Mouse (Mus musculus): ENCODE measurements around the gene Nfic. TPM values are rescaled to one million over a fixed set of nuclear protein-coding genes. Genes with fewer than 3 reads are reported as not detected.

The Nfic gene
- polyA plus RNA-seq, 1 experiment = 19.4 TPM

GRCm38 (mm10) chr10:81402227-81402765, 53.1 kb downstream of the Nfic start:
- Histone ChIP-seq H3K36me3 (ENCODE audit: control insufficient read depth, insufficient read depth, low read length) (peaks cover 12% of the 10 kb centered on the region), H3K4me1 (ENCODE audit: control insufficient read depth, insufficient read depth, insufficient read length, low read length) (peaks cover 20% of the 10 kb centered on the region), H3K27ac (ENCODE audit: insufficient read depth, low read depth, low read length) (no peak overlapping the region), H3K27me3 (ENCODE audit: control insufficient read depth, insufficient read depth, low read length) (no peaks in the 10 kb centered on the region), H3K4me3 (ENCODE audit: low read depth, low read length) (no peak overlapping the region)
- WGBS = 72% methylated on average over 7 of the region's 7 CpGs
- TF ChIP-seq POLR2A (IDR thresholded peaks at IDR 0.05; ENCODE audit: low read depth, low read length) (no peak), CTCF (IDR thresholded peaks at IDR 0.05; ENCODE audit: extremely low read depth, insufficient read length, insufficient replicate concordance, low read depth, low read length) (no peak)

GRCm38 (mm10) chr10:81401521-81402226, 53.8 kb downstream of the Nfic start:
- Histone ChIP-seq H3K36me3 (ENCODE audit: control insufficient read depth, insufficient read depth, low read length) (peaks cover 10% of the 10 kb centered on the region), H3K4me1 (ENCODE audit: control insufficient read depth, insufficient read depth, insufficient read length, low read length) (peaks cover 17% of the 10 kb centered on the region), H3K4me3 (ENCODE audit: low read depth, low read length) (0 out of 2 replicates have a peak overlapping the region, but pooled peaks have one; percentile 10), H3K27ac (ENCODE audit: insufficient read depth, low read depth, low read length) (no peak overlapping the region), H3K27me3 (ENCODE audit: control insufficient read depth, insufficient read depth, low read length) (no peaks in the 10 kb centered on the region)
- TF ChIP-seq POLR2A (IDR thresholded peaks at IDR 0.05; ENCODE audit: low read depth, low read length) = no peak
- TF ChIP-seq CTCF (IDR thresholded peaks at IDR 0.05; ENCODE audit: extremely low read depth, insufficient read length, insufficient replicate concordance, low read depth, low read length) = no peak
- 35% methylated on average over 18 of the region's 18 CpGs for WGBS

- no peak overlapping the region for H3K27ac ChIP-seq (ENCODE audit: insufficient read depth, low read depth, low read length)
- 73% methylated on average over 10 of the region's 10 CpGs for whole genome bisulfite sequencing
- H3K27me3 ChIP-seq (ENCODE audit: control insufficient read depth, insufficient read depth, low read length) = no peaks in the 10 kb centered on the region
- TF ChIP-seq CTCF (IDR thresholded peaks at IDR 0.05; ENCODE audit: extremely low read depth, insufficient read length, insufficient replicate concordance, low read depth, low read length) (no peak), POLR2A (IDR thresholded peaks at IDR 0.05; ENCODE audit: low read depth, low read length) (no peak)
- peaks cover 15% of the 10 kb centered on the region for H3K36me3 ChIP-seq (ENCODE audit: control insufficient read depth, insufficient read depth, low read length)
- peaks cover 17% of the 10 kb centered on the region for H3K4me1 ChIP-seq (ENCODE audit: control insufficient read depth, insufficient read depth, insufficient read length, low read length)
- no peak overlapping the region for H3K4me3 ChIP-seq (ENCODE audit: low read depth, low read length)
Measured at GRCm38 (mm10) chr10:81401205-81401520, 54.3 kb downstream of the Nfic start.

- 82% methylated on average over 22 of the region's 22 CpGs for WGBS
- H3K27ac ChIP-seq (ENCODE audit: insufficient read depth, low read depth, low read length) = no peak overlapping the region
- H3K27me3 ChIP-seq (ENCODE audit: control insufficient read depth, insufficient read depth, low read length) = no peaks in the 10 kb centered on the region
- peaks cover 16% of the 10 kb centered on the region for H3K4me1 ChIP-seq (ENCODE audit: control insufficient read depth, insufficient read depth, insufficient read length, low read length)
- H3K4me3 ChIP-seq (ENCODE audit: low read depth, low read length) = no peak overlapping the region
- TF ChIP-seq CTCF (IDR thresholded peaks at IDR 0.05; ENCODE audit: extremely low read depth, insufficient read length, insufficient replicate concordance, low read depth, low read length) (no peak), POLR2A (IDR thresholded peaks at IDR 0.05; ENCODE audit: low read depth, low read length) (no peak)
- H3K36me3 ChIP-seq (ENCODE audit: control insufficient read depth, insufficient read depth, low read length) = peaks cover 20% of the 10 kb centered on the region
Measured at GRCm38 (mm10) chr10:81400371-81401204, 54.8 kb downstream of the Nfic start.

- 90% methylated on average over 18 of the region's 18 CpGs for WGBS
- TF ChIP-seq CTCF (IDR thresholded peaks at IDR 0.05; ENCODE audit: extremely low read depth, insufficient read length, insufficient replicate concordance, low read depth, low read length) = no peak
- no peak for TF ChIP-seq POLR2A (IDR thresholded peaks at IDR 0.05; ENCODE audit: low read depth, low read length)
- no peaks in the 10 kb centered on the region for H3K27me3 ChIP-seq (ENCODE audit: control insufficient read depth, insufficient read depth, low read length)
Measured at GRCm38 (mm10) chr10:81399798-81400308, 55.6 kb downstream of the Nfic start.

GRCm38 (mm10) chr10:81399296-81399695, 56.1 kb downstream of the Nfic start:
- 88% methylated on average over 5 of the region's 5 CpGs for WGBS
- H3K27me3 ChIP-seq (ENCODE audit: control insufficient read depth, insufficient read depth, low read length) = no peaks in the 10 kb centered on the region
- H3K4me1 ChIP-seq (ENCODE audit: control insufficient read depth, insufficient read depth, insufficient read length, low read length) = peaks cover 11% of the 10 kb centered on the region
- H3K36me3 ChIP-seq (ENCODE audit: control insufficient read depth, insufficient read depth, low read length) = peaks cover 28% of the 10 kb centered on the region
- TF ChIP-seq POLR2A (IDR thresholded peaks at IDR 0.05; ENCODE audit: low read depth, low read length) (no peak), CTCF (IDR thresholded peaks at IDR 0.05; ENCODE audit: extremely low read depth, insufficient read length, insufficient replicate concordance, low read depth, low read length) (no peak)
- H3K27ac ChIP-seq (ENCODE audit: insufficient read depth, low read depth, low read length) = no peak overlapping the region
- H3K4me3 ChIP-seq (ENCODE audit: low read depth, low read length) = no peak overlapping the region

More at GRCm38 (mm10) chr10:81399798-81400308, 55.6 kb downstream of the Nfic start:
- Histone ChIP-seq H3K27ac (ENCODE audit: insufficient read depth, low read depth, low read length) (no peak overlapping the region), H3K36me3 (ENCODE audit: control insufficient read depth, insufficient read depth, low read length) (peaks cover 25% of the 10 kb centered on the region), H3K4me1 (ENCODE audit: control insufficient read depth, insufficient read depth, insufficient read length, low read length) (peaks cover 14% of the 10 kb centered on the region), H3K4me3 (ENCODE audit: low read depth, low read length) (no peak overlapping the region)

GRCm38 (mm10) chr10:81396749-81397148, 58.7 kb downstream of the Nfic start:
- no peak overlapping the region for H3K27ac ChIP-seq (ENCODE audit: insufficient read depth, low read depth, low read length)
- no peak for TF ChIP-seq CTCF (IDR thresholded peaks at IDR 0.05; ENCODE audit: extremely low read depth, insufficient read length, insufficient replicate concordance, low read depth, low read length)
- 0 out of 2 replicates have a peak, but pooled peaks have one; percentile 18 for TF ChIP-seq POLR2A (IDR thresholded peaks at IDR 0.05; ENCODE audit: low read depth, low read length)
- WGBS = 80% methylated on average over 5 of the region's 5 CpGs

More at GRCm38 (mm10) chr10:81396749-81397148, 58.7 kb downstream of the Nfic start:
- no peak overlapping the region for H3K4me3 ChIP-seq (ENCODE audit: low read depth, low read length)
- H3K4me1 ChIP-seq (ENCODE audit: control insufficient read depth, insufficient read depth, insufficient read length, low read length) = peaks cover 11% of the 10 kb centered on the region
- peaks cover 32% of the 10 kb centered on the region for H3K36me3 ChIP-seq (ENCODE audit: control insufficient read depth, insufficient read depth, low read length)
- H3K27me3 ChIP-seq (ENCODE audit: control insufficient read depth, insufficient read depth, low read length) = no peaks in the 10 kb centered on the region
